7 mouse cellular contexts compared by ENCODE assay signal in the genomic region with DNA sequence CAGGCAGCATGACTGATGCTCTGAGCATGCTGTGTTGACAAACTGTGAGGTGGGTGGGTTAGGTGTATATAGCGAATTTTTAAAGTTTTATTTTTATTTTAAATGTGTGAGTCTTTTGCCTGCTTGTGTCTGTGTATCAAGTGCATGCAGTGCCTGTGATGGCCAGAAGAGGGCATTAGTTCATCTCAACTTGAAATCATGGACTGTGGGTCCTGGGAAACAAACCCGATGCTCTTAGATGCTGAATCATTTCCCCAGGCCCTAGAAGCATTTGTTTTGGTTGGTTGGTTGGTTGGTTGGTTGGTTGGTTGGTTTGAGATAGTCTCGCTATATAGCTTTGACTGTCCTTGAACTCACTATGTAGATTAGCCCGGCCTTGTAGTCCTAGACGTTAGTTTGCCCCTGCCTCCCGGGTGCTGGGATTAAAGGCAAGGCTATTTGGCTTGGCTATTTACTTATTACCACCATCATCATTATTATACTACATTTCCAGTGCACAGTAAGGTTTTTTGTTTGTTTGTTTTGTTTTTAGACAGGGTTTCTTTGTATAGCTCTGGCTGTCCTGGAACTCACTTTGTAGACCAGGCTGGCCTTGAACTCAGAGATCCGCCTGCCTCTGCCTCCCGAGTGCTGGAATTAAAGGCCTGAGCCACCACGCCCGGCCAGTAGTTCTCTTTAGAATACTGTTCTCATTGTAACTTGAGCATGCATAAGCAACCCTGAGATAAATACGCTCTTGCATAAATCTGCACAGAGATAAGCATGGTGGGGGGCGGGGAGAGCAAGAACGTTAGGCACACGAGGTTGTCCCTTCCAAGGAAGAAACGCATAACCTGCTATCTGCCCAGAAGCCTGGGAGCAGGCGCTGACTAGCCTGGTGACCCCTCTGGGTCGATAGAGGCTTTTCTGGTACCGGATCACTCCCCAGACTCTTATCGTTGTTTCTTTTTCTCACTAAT. TPM values are rescaled to one million over a fixed set of nuclear protein-coding genes. Genes with fewer than 3 reads are reported as not detected.
DNase-seq lines count a peak whose midpoint lies in the region; ATAC-seq and TF ChIP-seq lines count a peak whose summit lies in the region.

No protein-coding gene starts in this region.

- 86% methylated on average over 19 of the region's 19 CpGs for WGBS in limb, embryonic 11.5 days
- WGBS in limb, embryonic 10.5 days: 89% methylated on average over 19 of the region's 19 CpGs
- 79% methylated on average over 19 of the region's 19 CpGs for WGBS in lung, embryonic 14.5 days

- ATAC-seq in limb, embryonic 11.5 days (ENCODE audit: insufficient number of reproducible peaks, low FRiP score, low TSS enrichment, low read depth): no peak
- no peak for ATAC-seq in lung, embryonic 14.5 days (ENCODE audit: insufficient read depth)

- no peaks in the 10 kb centered on the region for H3K9me3 ChIP-seq in limb, embryonic 11.5 days (ENCODE audit: control insufficient read depth, low read length)
- H3K9me3 ChIP-seq in limb, embryonic 10.5 days (replicated peaks): no peaks in the 10 kb centered on the region
- H3K9me3 ChIP-seq in lung, embryonic 14.5 days (ENCODE audit: low read depth, low read length): no peaks in the 10 kb centered on the region

- DNase-seq in limb, embryonic 11.5 days (ENCODE audit: low spot score): peak; percentile 59
- no peak for DNase-seq in limb, embryonic 10.5 days (ENCODE audit: low spot score)
- peak; percentile 78 for DNase-seq in MEL-GATA-1-ER (ENCODE audit: extremely low read depth, low read depth)
- DNase-seq in c-Kit-positive CD71-positive TER-119-negative erythroid progenitor cells, embryonic 14.5 days (ENCODE audit: low read depth): peak; percentile 86
- DNase-seq in heart, postnatal 14 days: peak; percentile 51 to 70
- DNase-seq in lung, embryonic 14.5 days: peak; percentile 68
- DNase-seq in testis, postnatal 14 days (ENCODE audit: low spot score): peak; percentile 41

- intact Hi-C loops in heart, postnatal 14 days (cut with DNase I): loop anchor here (1.0 to 5.0 kb wide), 2 partner anchors 22 to 37 kb away; no protein-coding TSS in a partner anchor

- no peak overlapping the region for H3K4me3 ChIP-seq in limb, embryonic 11.5 days (ENCODE audit: low read depth, low read length)
- H3K4me3 ChIP-seq in limb, embryonic 10.5 days: no peak overlapping the region
- H3K4me3 ChIP-seq in lung, embryonic 14.5 days (ENCODE audit: low read depth, low read length): no peak overlapping the region

- H3K27ac ChIP-seq in limb, embryonic 11.5 days (replicated peaks; ENCODE audit: low read depth, low read length): no peak overlapping the region
- H3K27ac ChIP-seq in limb, embryonic 10.5 days: no peak overlapping the region
- H3K27ac ChIP-seq in lung, embryonic 14.5 days (ENCODE audit: low read depth): no peak overlapping the region

- H3K4me1 ChIP-seq in limb, embryonic 11.5 days (ENCODE audit: control insufficient read depth, insufficient read depth, low read length): no peaks in the 10 kb centered on the region
- peaks cover 11% of the 10 kb centered on the region for H3K4me1 ChIP-seq in limb, embryonic 10.5 days
- no peaks in the 10 kb centered on the region for H3K4me1 ChIP-seq in lung, embryonic 14.5 days (ENCODE audit: insufficient read depth)

- no peak overlapping the region for H3K4me2 ChIP-seq in limb, embryonic 11.5 days (ENCODE audit: low read depth, severe bottlenecking)
- H3K4me2 ChIP-seq in lung, embryonic 14.5 days: no peak overlapping the region

- no peak overlapping the region for H3K9ac ChIP-seq in limb, embryonic 11.5 days (ENCODE audit: low read length)
- H3K9ac ChIP-seq in lung, embryonic 14.5 days: no peak overlapping the region

- H3K36me3 ChIP-seq in limb, embryonic 11.5 days (ENCODE audit: control insufficient read depth, insufficient read depth, low read length): no peaks in the 10 kb centered on the region
- H3K36me3 ChIP-seq in limb, embryonic 10.5 days: no peaks in the 10 kb centered on the region
- H3K36me3 ChIP-seq in lung, embryonic 14.5 days (ENCODE audit: insufficient read depth): no peaks in the 10 kb centered on the region

- H3K27me3 ChIP-seq in limb, embryonic 11.5 days (ENCODE audit: control insufficient read depth, insufficient read depth, low read length): no peaks in the 10 kb centered on the region
- no peaks in the 10 kb centered on the region for H3K27me3 ChIP-seq in limb, embryonic 10.5 days (ENCODE audit: low read depth, poor library complexity, severe bottlenecking)
- H3K27me3 ChIP-seq in lung, embryonic 14.5 days (ENCODE audit: insufficient read depth, low read length): no peaks in the 10 kb centered on the region

- peak; percentile 64 for TF ChIP-seq CTCF in lung, embryonic 14.5 days (IDR thresholded peaks at IDR 0.05; ENCODE audit: low read depth)

RNA-seq across cellular contexts. Expression of a gene that starts 21.0 kb away (rescaled TPM):
- polyA plus RNA-seq in limb, embryonic 11.5 days (2014; fragmentation: Nextera tagmentation; extraction: Ambion mirVana): 2.4 and 5.0 TPM in 2 replicates
- 3.8 and 4.9 TPM in 2 replicates for polyA plus RNA-seq in limb, embryonic 10.5 days (2016; fragmentation: Nextera tagmentation; extraction: Ambion mirVana)
- under 1 TPM; 0.33 to 0.34 TPM for total RNA-seq in heart, postnatal 14 days (2021)
- 2.7 and 3.6 TPM in 2 replicates for polyA plus RNA-seq in lung, embryonic 14.5 days (2014; fragmentation: Nextera tagmentation; extraction: Ambion mirVana)

RNA-seq across cellular contexts. Expression of a gene that starts 33.2 kb away (rescaled TPM):
- polyA plus RNA-seq in limb, embryonic 11.5 days (2014; fragmentation: Nextera tagmentation; extraction: Ambion mirVana): 663 and 706 TPM in 2 replicates
- polyA plus RNA-seq in limb, embryonic 10.5 days (2016; fragmentation: Nextera tagmentation; extraction: Ambion mirVana): 565 and 602 TPM in 2 replicates
- total RNA-seq in heart, postnatal 14 days (2021): 1,000 to 10,000 TPM; 1,427 to 1,430 TPM
- polyA plus RNA-seq in lung, embryonic 14.5 days (2014; fragmentation: Nextera tagmentation; extraction: Ambion mirVana): 650 and 732 TPM in 2 replicates

RNA-seq across cellular contexts. Expression of a gene that starts 35.1 kb away (rescaled TPM):
- 47.9 and 54.0 TPM in 2 replicates for polyA plus RNA-seq in limb, embryonic 11.5 days (2014; fragmentation: Nextera tagmentation; extraction: Ambion mirVana)
- polyA plus RNA-seq in limb, embryonic 10.5 days (2016; fragmentation: Nextera tagmentation; extraction: Ambion mirVana): 39.8 and 44.3 TPM in 2 replicates
- 10 to 100 TPM; 72.0 to 72.9 TPM for total RNA-seq in heart, postnatal 14 days (2021)
- polyA plus RNA-seq in lung, embryonic 14.5 days (2014; fragmentation: Nextera tagmentation; extraction: Ambion mirVana): 59.4 and 60.8 TPM in 2 replicates

RNA-seq across cellular contexts. Expression of a gene that starts 39.4 kb away (rescaled TPM):
- 52.0 and 54.4 TPM in 2 replicates for polyA plus RNA-seq in limb, embryonic 11.5 days (2014; fragmentation: Nextera tagmentation; extraction: Ambion mirVana)
- polyA plus RNA-seq in limb, embryonic 10.5 days (2016; fragmentation: Nextera tagmentation; extraction: Ambion mirVana): 61.8 and 64.0 TPM in 2 replicates
- 10 to 100 TPM; 44.8 to 45.0 TPM for total RNA-seq in heart, postnatal 14 days (2021)
- 45.4 and 49.5 TPM in 2 replicates for polyA plus RNA-seq in lung, embryonic 14.5 days (2014; fragmentation: Nextera tagmentation; extraction: Ambion mirVana)
